Mouse (Mus musculus): Measurements from ENCODE around the gene Ccdc180. TPM values are rescaled to one million over a fixed set of nuclear protein-coding genes. Genes with fewer than 3 reads are reported as not detected.

The Ccdc180 gene
- polyA plus RNA-seq (2015; fragmentation: Nextera tagmentation; extraction: Ambion mirVana) = 0.39 and 0.59 TPM in 2 replicates

GRCm38 (mm10) chr4:45890066-45890761, at the start of gene Ccdc180:
Gene Ccdc180 (plus strand): TSS chr4:45890303.
- Histone ChIP-seq H3K9ac (ENCODE audit: low read depth, low read length) (peak within 1 kb of the TSS; percentile 30; the same call in 1 of the 2 replicates), H3K36me3 (ENCODE audit: control insufficient read depth, insufficient read depth, low read length) (no peaks in the 10 kb centered on the region), H3K4me1 (ENCODE audit: control insufficient read depth, insufficient read depth, low read length) (peaks cover 8% of the 10 kb centered on the region), H3K27me3 (ENCODE audit: control insufficient read depth, insufficient read depth, low read depth, low read length) (no peaks in the 10 kb centered on the region), H3K4me3 (ENCODE audit: low read depth, low read length) (peak within 1 kb of the TSS; percentile 11; the same call in 1 of the 2 replicates), H3K9me3 (replicated peaks; ENCODE audit: control insufficient read depth, low read length, poor library complexity, severe bottlenecking) (no peaks in the 10 kb centered on the region), H3K4me2 (ENCODE audit: low read length) (peak within 1 kb of the TSS; percentile 39), H3K27ac (ENCODE audit: low read length) (no peak within 1 kb of the TSS)
- no peak for ATAC-seq
- WGBS = 6% methylated on average over 19 of the region's 19 CpGs

GRCm38 (mm10) chr4:45844355-45844754, 45.7 kb upstream of the Ccdc180 start:
- Histone ChIP-seq H3K27ac (ENCODE audit: low read length) (no peak overlapping the region), H3K4me2 (ENCODE audit: low read length) (no peak overlapping the region), H3K9me3 (replicated peaks; ENCODE audit: control insufficient read depth, low read length, poor library complexity, severe bottlenecking) (no peaks in the 10 kb centered on the region), H3K27me3 (ENCODE audit: control insufficient read depth, insufficient read depth, low read depth, low read length) (no peaks in the 10 kb centered on the region), H3K4me1 (ENCODE audit: control insufficient read depth, insufficient read depth, low read length) (no peaks in the 10 kb centered on the region; the same call in 1 of the 2 replicates), H3K36me3 (ENCODE audit: control insufficient read depth, insufficient read depth, low read length) (no peaks in the 10 kb centered on the region), H3K4me3 (ENCODE audit: low read depth, low read length) (no peak overlapping the region), H3K9ac (ENCODE audit: low read depth, low read length) (no peak overlapping the region)
- 0 out of 2 replicates have a peak, but pooled peaks have one; percentile 56 for ATAC-seq
- WGBS = 45% methylated on average over 14 of the region's 14 CpGs

GRCm38 (mm10) chr4:45846263-45846662, 43.8 kb upstream of the Ccdc180 start:
- H3K9ac ChIP-seq (ENCODE audit: low read depth, low read length) = no peak overlapping the region
- H3K4me3 ChIP-seq (ENCODE audit: low read depth, low read length) = no peak overlapping the region
- H3K9me3 ChIP-seq (replicated peaks; ENCODE audit: control insufficient read depth, low read length, poor library complexity, severe bottlenecking) = no peaks in the 10 kb centered on the region
- H3K27ac ChIP-seq (ENCODE audit: low read length) = no peak overlapping the region
- H3K4me1 ChIP-seq (ENCODE audit: control insufficient read depth, insufficient read depth, low read length) = no peaks in the 10 kb centered on the region; the same call in 1 of the 2 replicates
- H3K4me2 ChIP-seq (ENCODE audit: low read length) = no peak overlapping the region
- H3K27me3 ChIP-seq (ENCODE audit: control insufficient read depth, insufficient read depth, low read depth, low read length) = 0 out of 2 replicates have a peak, but pooled peaks cover 5% of the 10 kb centered on the region
- H3K36me3 ChIP-seq (ENCODE audit: control insufficient read depth, insufficient read depth, low read length) = no peaks in the 10 kb centered on the region
- ATAC-seq = no peak
- WGBS = 91% methylated on average over 2 of the region's 2 CpGs

- Histone ChIP-seq H3K9me3 (replicated peaks; ENCODE audit: control insufficient read depth, low read length, poor library complexity, severe bottlenecking) (no peaks in the 10 kb centered on the region), H3K9ac (ENCODE audit: low read depth, low read length) (no peak within 1 kb of the TSS), H3K36me3 (ENCODE audit: control insufficient read depth, insufficient read depth, low read length) (no peaks in the 10 kb centered on the region), H3K4me3 (ENCODE audit: low read depth, low read length) (no peak within 1 kb of the TSS), H3K27ac (ENCODE audit: low read length) (no peak within 1 kb of the TSS), H3K27me3 (ENCODE audit: control insufficient read depth, insufficient read depth, low read depth, low read length) (0 out of 2 replicates have a peak, but pooled peaks cover 5% of the 10 kb centered on the region), H3K4me1 (ENCODE audit: control insufficient read depth, insufficient read depth, low read length) (no peaks in the 10 kb centered on the region; the same call in 1 of the 2 replicates), H3K4me2 (ENCODE audit: low read length) (no peak within 1 kb of the TSS)
- ATAC-seq = no peak
- WGBS = 76% methylated on average over 10 of the region's 10 CpGs
Observed at GRCm38 (mm10) chr4:45848109-45848824, 41.8 kb upstream of the Ccdc180 start, which contains the start of gene Stra6l. Gene Stra6l (plus strand): TSS chr4:45848664.

- Histone ChIP-seq H3K9ac (ENCODE audit: low read depth, low read length) (no peak overlapping the region), H3K27ac (ENCODE audit: low read length) (no peak overlapping the region)
- 50% methylated on average over 10 of the region's 10 CpGs for WGBS
Observed at GRCm38 (mm10) chr4:45848825-45849156, 41.3 kb upstream of the Ccdc180 start.

GRCm38 (mm10) chr4:45849419-45849818, 40.7 kb upstream of the Ccdc180 start:
- Histone ChIP-seq H3K36me3 (ENCODE audit: control insufficient read depth, insufficient read depth, low read length) (no peaks in the 10 kb centered on the region), H3K9me3 (replicated peaks; ENCODE audit: control insufficient read depth, low read length, poor library complexity, severe bottlenecking) (no peaks in the 10 kb centered on the region), H3K27me3 (ENCODE audit: control insufficient read depth, insufficient read depth, low read depth, low read length) (0 out of 2 replicates have a peak, but pooled peaks cover 5% of the 10 kb centered on the region), H3K9ac (ENCODE audit: low read depth, low read length) (no peak overlapping the region), H3K4me1 (ENCODE audit: control insufficient read depth, insufficient read depth, low read length) (no peaks in the 10 kb centered on the region; the same call in 1 of the 2 replicates), H3K4me2 (ENCODE audit: low read length) (no peak overlapping the region), H3K4me3 (ENCODE audit: low read depth, low read length) (no peak overlapping the region), H3K27ac (ENCODE audit: low read length) (no peak overlapping the region)
- WGBS = 29% methylated on average over 1 of the region's 1 CpGs
- no peak for ATAC-seq

More at GRCm38 (mm10) chr4:45848825-45849156, 41.3 kb upstream of the Ccdc180 start:
- H3K36me3 ChIP-seq (ENCODE audit: control insufficient read depth, insufficient read depth, low read length) = no peaks in the 10 kb centered on the region
- no peak overlapping the region for H3K4me2 ChIP-seq (ENCODE audit: low read length)
- H3K4me1 ChIP-seq (ENCODE audit: control insufficient read depth, insufficient read depth, low read length) = no peaks in the 10 kb centered on the region; the same call in 1 of the 2 replicates
- no peak overlapping the region for H3K4me3 ChIP-seq (ENCODE audit: low read depth, low read length)
- no peaks in the 10 kb centered on the region for H3K9me3 ChIP-seq (replicated peaks; ENCODE audit: control insufficient read depth, low read length, poor library complexity, severe bottlenecking)
- H3K27me3 ChIP-seq (ENCODE audit: control insufficient read depth, insufficient read depth, low read depth, low read length) = 0 out of 2 replicates have a peak, but pooled peaks cover 5% of the 10 kb centered on the region
- ATAC-seq = no peak

GRCm38 (mm10) chr4:45851640-45852051, 38.5 kb upstream of the Ccdc180 start:
- Histone ChIP-seq H3K9ac (ENCODE audit: low read depth, low read length) (no peak overlapping the region), H3K36me3 (ENCODE audit: control insufficient read depth, insufficient read depth, low read length) (no peaks in the 10 kb centered on the region), H3K9me3 (replicated peaks; ENCODE audit: control insufficient read depth, low read length, poor library complexity, severe bottlenecking) (no peaks in the 10 kb centered on the region), H3K4me3 (ENCODE audit: low read depth, low read length) (no peak overlapping the region), H3K4me1 (ENCODE audit: control insufficient read depth, insufficient read depth, low read length) (peaks cover 5% of the 10 kb centered on the region), H3K27ac (ENCODE audit: low read length) (no peak overlapping the region), H3K4me2 (ENCODE audit: low read length) (no peak overlapping the region), H3K27me3 (ENCODE audit: control insufficient read depth, insufficient read depth, low read depth, low read length) (0 out of 2 replicates have a peak, but pooled peaks cover 5% of the 10 kb centered on the region)
- WGBS = 38% methylated on average over 3 of the region's 3 CpGs
- ATAC-seq = no peak

GRCm38 (mm10) chr4:45853496-45854246, 36.4 kb upstream of the Ccdc180 start:
- no peak overlapping the region for H3K27ac ChIP-seq (ENCODE audit: low read length)
- H3K4me3 ChIP-seq (ENCODE audit: low read depth, low read length) = no peak overlapping the region
- no peaks in the 10 kb centered on the region for H3K9me3 ChIP-seq (replicated peaks; ENCODE audit: control insufficient read depth, low read length, poor library complexity, severe bottlenecking)
- H3K27me3 ChIP-seq (ENCODE audit: control insufficient read depth, insufficient read depth, low read depth, low read length) = 0 out of 2 replicates have a peak, but pooled peaks cover 5% of the 10 kb centered on the region
- peaks cover 5% of the 10 kb centered on the region for H3K4me1 ChIP-seq (ENCODE audit: control insufficient read depth, insufficient read depth, low read length)
- no peak overlapping the region for H3K4me2 ChIP-seq (ENCODE audit: low read length)
- no peaks in the 10 kb centered on the region for H3K36me3 ChIP-seq (ENCODE audit: control insufficient read depth, insufficient read depth, low read length)
- WGBS = 79% methylated on average over 15 of the region's 15 CpGs
- H3K9ac ChIP-seq (ENCODE audit: low read depth, low read length) = no peak overlapping the region
- no peak for ATAC-seq

Measured in midbrain, embryonic 16.5 days (tissue).